Mouse (Mus musculus): ENCODE measurements around the gene Adam15.

Adam15 gene

GRCm38 (mm10) chr3:89299499-89299898 is 50.3 kb downstream of the Adam15 start:
- no peak for DNase-seq (ENCODE audit: low spot score in 2 of 2)

GRCm38 (mm10) chr3:89298908-89299307 is 50.9 kb downstream of the Adam15 start:
- DNase-seq (ENCODE audit: low spot score in 2 of 2) = no peak

- DNase-seq (ENCODE audit: low spot score in 2 of 2) = no peak
These were observed 52.9 kb downstream of the Adam15 start for GRCm38 (mm10) chr3:89296761-89297396.

- DNase-seq (ENCODE audit: low spot score in 2 of 2) = no peak
These were observed 54.0 kb downstream of the Adam15 start for GRCm38 (mm10) chr3:89295685-89296230.

GRCm38 (mm10) chr3:89294195-89294594 is 55.6 kb downstream of the Adam15 start:
- DNase-seq (ENCODE audit: low spot score in 2 of 2) = no peak

- no peak for DNase-seq (ENCODE audit: low spot score in 2 of 2)
These were observed 56.4 kb downstream of the Adam15 start for GRCm38 (mm10) chr3:89293247-89293918.

GRCm38 (mm10) chr3:89292303-89292702 is 57.5 kb downstream of the Adam15 start:
- no peak for DNase-seq (ENCODE audit: low spot score in 2 of 2)

DNA sequence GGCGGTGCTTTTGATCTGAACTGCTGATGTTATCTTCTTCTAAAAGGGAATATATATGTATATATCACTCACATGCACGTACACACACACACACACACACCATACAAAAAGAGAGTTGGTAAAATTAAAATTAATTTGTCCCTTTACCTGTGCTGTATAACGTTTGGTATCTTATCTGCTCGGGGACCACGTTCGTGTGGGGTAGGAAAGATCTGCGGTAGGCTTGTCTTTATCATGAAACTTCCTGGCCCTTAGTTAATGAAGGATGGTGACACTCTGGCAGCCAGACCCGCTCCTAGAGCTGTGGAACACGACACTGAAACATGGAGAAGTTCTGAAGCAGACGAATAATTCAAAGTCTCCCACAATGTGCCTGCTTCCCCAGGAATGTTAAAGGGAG is 57.9 kb downstream of the Adam15 start:
- no peak for DNase-seq (ENCODE audit: low spot score in 2 of 2)
